Mouse (Mus musculus) embryonic fibroblast, embryonic 13.5 days (primary cell): ENCODE measurements at regions not wholly inside any gene's neighbourhood (a gene's known extent, or its start where the extent isn't known, plus 50 kb on each side); places are given as distances from the start of the nearest gene placed in this dataset.

Source experiments
- H3K27ac ChIP-seq: 2 replicates; pipeline ENCODE4 v1.5.1; 2012; ENCODE audit warnings: low read length, control low read depth, inconsistent platforms; ENCODE audit not compliant: insufficient read depth
- H3K4me1 ChIP-seq: 2 replicates; pipeline ENCODE4 v1.6.1; 2011; ENCODE audit warnings: low read length; ENCODE audit not compliant: control insufficient read depth, insufficient read depth
- H3K4me3 ChIP-seq: 2 replicates; pipeline ENCODE4 v1.5.1; 2011; ENCODE audit warnings: mild to moderate bottlenecking, control low read depth, low read length; ENCODE audit not compliant: insufficient read depth
- CTCF ChIP-seq: IDR thresholded peaks from 2 replicates; pipeline ENCODE4 v1.5.1; 2011; ENCODE audit warnings: mild to moderate bottlenecking, control low read depth, low read length, moderate library complexity, borderline replicate concordance; ENCODE audit not compliant: insufficient read depth
- POLR2A ChIP-seq: IDR thresholded peaks from 2 replicates; pipeline ENCODE4 v1.6.1; 2011; ENCODE audit warnings: low read depth, mild to moderate bottlenecking, control low read depth, low read length, moderate library complexity

- TF ChIP-seq CTCF (no peak), POLR2A (no peak)
- no peaks in the 10 kb centered on the region; the same call in 1 of the 2 replicates for H3K4me1 ChIP-seq
- no peak overlapping the region for H3K27ac ChIP-seq
- no peak overlapping the region for H3K4me3 ChIP-seq
Observed at GRCm38 (mm10) chr3:149757910-149758592, 767.7 kb upstream of the Adgrl2 start.

GRCm38 (mm10) chr3:149736069-149736468 lies 745.7 kb upstream of the Adgrl2 start:
- Histone ChIP-seq H3K4me3 (no peak overlapping the region), H3K4me1 (no peaks in the 10 kb centered on the region), H3K27ac (no peak overlapping the region)
- no peak for TF ChIP-seq CTCF
- TF ChIP-seq POLR2A, result no peak

GRCm38 (mm10) chr3:149726212-149726611 lies 735.9 kb upstream of the Adgrl2 start:
- Histone ChIP-seq H3K4me3 (no peak overlapping the region), H3K4me1 (no peaks in the 10 kb centered on the region; the same call in 1 of the 2 replicates), H3K27ac (no peak overlapping the region)
- TF ChIP-seq POLR2A (no peak), CTCF (no peak)

GRCm38 (mm10) chr3:149724879-149725278 lies 734.5 kb upstream of the Adgrl2 start:
- TF ChIP-seq CTCF (no peak), POLR2A (no peak)
- Histone ChIP-seq H3K27ac (no peak overlapping the region), H3K4me1 (peaks cover 5% of the 10 kb centered on the region; the same call in 1 of the 2 replicates), H3K4me3 (no peak overlapping the region)

- H3K4me1 ChIP-seq, result peaks cover 5% of the 10 kb centered on the region; the same call in 1 of the 2 replicates
- no peak overlapping the region for H3K4me3 ChIP-seq
- H3K27ac ChIP-seq, result no peak overlapping the region
- TF ChIP-seq CTCF, result no peak
- TF ChIP-seq POLR2A, result no peak
Observed at GRCm38 (mm10) chr3:149721832-149722231, 731.5 kb upstream of the Adgrl2 start.

- peaks cover 5% of the 10 kb centered on the region; the same call in 1 of the 2 replicates for H3K4me1 ChIP-seq
- H3K4me3 ChIP-seq, result no peak overlapping the region
- no peak overlapping the region for H3K27ac ChIP-seq
- TF ChIP-seq POLR2A, result no peak
- no peak for TF ChIP-seq CTCF
Observed at GRCm38 (mm10) chr3:149720306-149720705, 730.0 kb upstream of the Adgrl2 start.

- H3K4me1 ChIP-seq, result no peaks in the 10 kb centered on the region
- H3K4me3 ChIP-seq, result no peak overlapping the region
- H3K27ac ChIP-seq, result no peak overlapping the region
- TF ChIP-seq POLR2A, result no peak
- no peak for TF ChIP-seq CTCF
Observed at GRCm38 (mm10) chr3:149705724-149706123, 715.4 kb upstream of the Adgrl2 start.

- Histone ChIP-seq H3K4me3 (no peak overlapping the region), H3K27ac (no peak overlapping the region), H3K4me1 (no peaks in the 10 kb centered on the region)
- no peak for TF ChIP-seq CTCF
- no peak for TF ChIP-seq POLR2A
Observed at GRCm38 (mm10) chr3:149705322-149705721, 715.0 kb upstream of the Adgrl2 start.

GRCm38 (mm10) chr3:149704478-149704877 lies 714.1 kb upstream of the Adgrl2 start:
- no peaks in the 10 kb centered on the region for H3K4me1 ChIP-seq
- TF ChIP-seq CTCF (no peak), POLR2A (no peak)
- H3K27ac ChIP-seq, result no peak overlapping the region
- no peak overlapping the region for H3K4me3 ChIP-seq

- TF ChIP-seq CTCF (no peak), POLR2A (no peak)
- Histone ChIP-seq H3K27ac (no peak overlapping the region), H3K4me1 (no peaks in the 10 kb centered on the region), H3K4me3 (no peak overlapping the region)
Observed at GRCm38 (mm10) chr3:149683561-149683960, 693.2 kb upstream of the Adgrl2 start.
